Mouse (Mus musculus) liver, adult 2 months (tissue): ENCODE measurements around the gene Ergic1. TPM values are rescaled to one million over a fixed set of nuclear protein-coding genes. Genes with fewer than 3 reads are reported as not detected.

Source experiments
- DNase-seq: peaks from one replicate; pipeline ENCODE4 v3.0.0-alpha.2; 2011; ENCODE audit warnings: low read depth, low spot score; ENCODE audit errors: extremely low read depth
- H3K27ac ChIP-seq: fragments of 200-500 bp; replicated peaks from 2 replicates; pipeline ENCODE4 v1.5.1; 2012; ENCODE audit warnings: low read depth, mild to moderate bottlenecking, control low read depth, inconsistent platforms, low read length; ENCODE audit not compliant: insufficient read depth
- H3K27me3 ChIP-seq: fragments of 200-500 bp; 2 replicates; pipeline ENCODE4 v1.6.1; 2012; ENCODE audit warnings: mild to moderate bottlenecking, moderate library complexity, low read length, inconsistent platforms; ENCODE audit not compliant: control insufficient read depth, insufficient read depth
- H3K36me3 ChIP-seq: fragments of 200-500 bp; 2 replicates; pipeline ENCODE4 v1.6.1; 2012; ENCODE audit warnings: low read length, inconsistent platforms; ENCODE audit not compliant: control insufficient read depth, insufficient read depth
- H3K4me1 ChIP-seq: fragments of 200-500 bp; 2 replicates; pipeline ENCODE4 v1.6.1; 2011; ENCODE audit warnings: low read length; ENCODE audit not compliant: control insufficient read depth, insufficient read depth
- H3K4me3 ChIP-seq: fragments of 200-500 bp; 2 replicates; pipeline ENCODE4 v1.5.1; 2011; ENCODE audit warnings: low read depth, mild to moderate bottlenecking, control low read depth, low read length, moderate library complexity; ENCODE audit not compliant: insufficient read depth
- H3K79me2 ChIP-seq: fragments of 200-500 bp; 2 replicates; pipeline ENCODE4 v1.6.1; 2012; ENCODE audit warnings: inconsistent platforms, mild to moderate bottlenecking, low read length, moderate library complexity; ENCODE audit not compliant: control insufficient read depth, insufficient read depth
- H3K9ac ChIP-seq: fragments of 200-500 bp; 2 replicates; pipeline ENCODE4 v1.6.1; 2012; ENCODE audit warnings: low read depth, mild to moderate bottlenecking, control low read depth, inconsistent platforms, low read length
- CTCF ChIP-seq: fragments of 200-500 bp; IDR thresholded peaks from 2 replicates; pipeline ENCODE4 v1.5.1; 2011; ENCODE audit warnings: low read depth, low read length, control low read depth
- POLR2A ChIP-seq: fragments of 200-500 bp; IDR thresholded peaks from 2 replicates; pipeline ENCODE4 v1.6.1; 2011; ENCODE audit warnings: low read length, control low read depth; ENCODE audit not compliant: insufficient read depth; ENCODE audit errors: extremely low read depth
- WGBS: fragments of 180-500 bp; shearing (Covaris S2); methylation state at CpG from one replicate; pipeline ENCODE4 v1.1.7; 2018; 5-methylcytosine and 5-hydroxymethylcytosine counted together
- polyA plus RNA-seq: library from polyadenylated mRNA; depleted of rRNA; stranded (reverse); fragments of >200 nt; gene quantifications from 2 replicates; pipeline ENCODE4 v1.2.3, GENCODE M21; 2012
- total RNA-seq: library from RNA; depleted of rRNA; stranded (reverse); fragments of >200 nt; gene quantifications from 2 replicates; pipeline ENCODE4 v1.2.3, GENCODE M21; 2014

The Ergic1 gene
- total and polyA plus RNA-seq, 2 experiments = 30.7 to 93.3 TPM

GRCm38 (mm10) chr17:26620786-26621766 is 59.8 kb downstream of the Ergic1 start:
- TF ChIP-seq CTCF (no peak), POLR2A (no peak)
- Histone ChIP-seq H3K4me1 (peaks cover 21% of the 10 kb centered on the region), H3K36me3 (peaks cover 4% of the 10 kb centered on the region; the same call in 1 of the 2 replicates), H3K4me3 (no peak overlapping the region), H3K27ac (peak overlapping the region; percentile 58), H3K27me3 (no peaks in the 10 kb centered on the region), H3K79me2 (peaks cover 3% of the 10 kb centered on the region; the same call in 1 of the 2 replicates), H3K9ac (peak overlapping the region; percentile 31)
- DNase-seq = peak; percentile 90
- WGBS = 30% methylated on average over 17 of the region's 17 CpGs

- WGBS = 17% methylated on average over 5 of the region's 5 CpGs
- TF ChIP-seq CTCF (no peak), POLR2A (no peak)
- peaks cover 15% of the 10 kb centered on the region for H3K4me1 ChIP-seq
- peak overlapping the region; percentile 31 for H3K9ac ChIP-seq
- H3K79me2 ChIP-seq = peaks cover 3% of the 10 kb centered on the region; the same call in 1 of the 2 replicates
- H3K4me3 ChIP-seq = no peak overlapping the region
- H3K27ac ChIP-seq = peak overlapping the region; percentile 58
- H3K36me3 ChIP-seq = peaks cover 4% of the 10 kb centered on the region; the same call in 1 of the 2 replicates
- peak; percentile 88 for DNase-seq
- H3K27me3 ChIP-seq = no peaks in the 10 kb centered on the region
These were observed 60.6 kb downstream of the Ergic1 start for GRCm38 (mm10) chr17:26621912-26622311.

- TF ChIP-seq CTCF = no peak
- no peak for TF ChIP-seq POLR2A
- Histone ChIP-seq H3K4me1 (peaks cover 12% of the 10 kb centered on the region), H3K27me3 (no peaks in the 10 kb centered on the region), H3K4me3 (no peak overlapping the region), H3K9ac (no peak overlapping the region), H3K27ac (no peak overlapping the region), H3K79me2 (no peaks in the 10 kb centered on the region), H3K36me3 (peaks cover 4% of the 10 kb centered on the region; the same call in 1 of the 2 replicates)
- WGBS = 98% methylated on average over 6 of the region's 6 CpGs
- DNase-seq = no peak
These were observed 62.7 kb downstream of the Ergic1 start for GRCm38 (mm10) chr17:26623991-26624390.

GRCm38 (mm10) chr17:26624999-26625398 is 63.7 kb downstream of the Ergic1 start:
- no peak for DNase-seq
- TF ChIP-seq CTCF = no peak
- Histone ChIP-seq H3K27me3 (no peaks in the 10 kb centered on the region), H3K4me1 (peaks cover 12% of the 10 kb centered on the region), H3K36me3 (peaks cover 4% of the 10 kb centered on the region; the same call in 1 of the 2 replicates), H3K79me2 (no peaks in the 10 kb centered on the region), H3K27ac (no peak overlapping the region), H3K4me3 (no peak overlapping the region), H3K9ac (no peak overlapping the region)
- 96% methylated on average over 10 of the region's 10 CpGs for WGBS

- peaks cover 4% of the 10 kb centered on the region; the same call in 1 of the 2 replicates for H3K36me3 ChIP-seq
- no peak overlapping the region for H3K4me3 ChIP-seq
- no peak overlapping the region for H3K9ac ChIP-seq
- 95% methylated on average over 2 of the region's 2 CpGs for whole genome bisulfite sequencing
- H3K79me2 ChIP-seq = no peaks in the 10 kb centered on the region
- H3K27me3 ChIP-seq = no peaks in the 10 kb centered on the region
- no peak for TF ChIP-seq CTCF
- no peak overlapping the region for H3K27ac ChIP-seq
- no peak for DNase-seq
- H3K4me1 ChIP-seq = peaks cover 12% of the 10 kb centered on the region
These were observed 64.3 kb downstream of the Ergic1 start for GRCm38 (mm10) chr17:26625521-26626010.

- 95% methylated on average over 6 of the region's 6 CpGs for WGBS
- H3K27me3 ChIP-seq = no peaks in the 10 kb centered on the region
- peaks cover 4% of the 10 kb centered on the region; the same call in 1 of the 2 replicates for H3K36me3 ChIP-seq
- TF ChIP-seq CTCF (peak; percentile 9; the same call in 1 of the 2 replicates), POLR2A (no peak)
- DNase-seq = no peak
- no peak overlapping the region for H3K4me3 ChIP-seq
- H3K27ac ChIP-seq = no peak overlapping the region
- H3K9ac ChIP-seq = no peak overlapping the region
- peaks cover 12% of the 10 kb centered on the region for H3K4me1 ChIP-seq
- H3K79me2 ChIP-seq = no peaks in the 10 kb centered on the region
These were observed 67.2 kb downstream of the Ergic1 start for GRCm38 (mm10) chr17:26628479-26628878.
